Mouse (Mus musculus) midbrain, embryonic 14.5 days (tissue): ENCODE measurements at regions not wholly inside any gene's neighbourhood (a gene's known extent, or its start where the extent isn't known, plus 50 kb on each side); places are given as distances from the start of the nearest gene placed in this dataset.

Experiments used
- ATAC-seq: fragments of 200-750 bp; cut with Nextera tagmentation; 2 replicates; pipeline ENCODE4 v1.8.0; 2017; ENCODE audit warnings: moderate number of reproducible peaks, moderate library complexity; ENCODE audit not compliant: low FRiP score, low TSS enrichment
- DNase-seq: peaks from one replicate; pipeline ENCODE4 v3.0.0-alpha.2; 2015
- H3K27ac ChIP-seq: fragments of 300-500 bp; sonication (generic); replicated peaks from 2 replicates; pipeline ENCODE4 v1.5.1; 2014; ENCODE audit warnings: mild to moderate bottlenecking, low read depth, low read length, moderate library complexity
- H3K27me3 ChIP-seq: fragments of 300-500 bp; sonication (generic); 2 replicates; pipeline ENCODE4 v1.6.1; 2014; ENCODE audit warnings: low read length, control low read depth, mixed read lengths; ENCODE audit not compliant: control insufficient read depth, insufficient read depth
- H3K36me3 ChIP-seq: fragments of 300-500 bp; sonication (generic); 2 replicates; pipeline ENCODE4 v1.6.1; 2014; ENCODE audit warnings: low read length, control low read depth; ENCODE audit not compliant: control insufficient read depth, insufficient read depth
- H3K4me1 ChIP-seq: fragments of 300-500 bp; sonication (generic); 2 replicates; pipeline ENCODE4 v1.6.1; 2014; ENCODE audit warnings: mild to moderate bottlenecking, antibody characterized with exemption, low read length, control low read depth; ENCODE audit not compliant: control insufficient read depth, insufficient read depth
- H3K4me2 ChIP-seq: fragments of 300-500 bp; sonication (generic); 2 replicates; pipeline ENCODE4 v1.6.1; 2014; ENCODE audit warnings: mild to moderate bottlenecking, low read length, moderate library complexity
- H3K4me3 ChIP-seq: fragments of 300-500 bp; sonication (generic); replicated peaks from 2 replicates; pipeline ENCODE4 v1.5.1; 2014; ENCODE audit warnings: low read depth, low read length
- H3K9ac ChIP-seq: fragments of 300-500 bp; sonication (generic); replicated peaks from 2 replicates; pipeline ENCODE4 v1.6.1; 2014; ENCODE audit warnings: mild to moderate bottlenecking, low read length, moderate library complexity
- H3K9me3 ChIP-seq: fragments of 300-500 bp; sonication (generic); 2 replicates; pipeline ENCODE4 v1.6.1; 2016; ENCODE audit warnings: low read length, control low read depth, mixed read lengths; ENCODE audit not compliant: control insufficient read depth
- WGBS: fragments of 180-500 bp; shearing (Covaris S2); extraction: QIAGEN DNeasy Blood & Tissue Kit; methylation state at CpG from one replicate; pipeline ENCODE4 v1.1.7; 2014; 5-methylcytosine and 5-hydroxymethylcytosine counted together

DNA sequence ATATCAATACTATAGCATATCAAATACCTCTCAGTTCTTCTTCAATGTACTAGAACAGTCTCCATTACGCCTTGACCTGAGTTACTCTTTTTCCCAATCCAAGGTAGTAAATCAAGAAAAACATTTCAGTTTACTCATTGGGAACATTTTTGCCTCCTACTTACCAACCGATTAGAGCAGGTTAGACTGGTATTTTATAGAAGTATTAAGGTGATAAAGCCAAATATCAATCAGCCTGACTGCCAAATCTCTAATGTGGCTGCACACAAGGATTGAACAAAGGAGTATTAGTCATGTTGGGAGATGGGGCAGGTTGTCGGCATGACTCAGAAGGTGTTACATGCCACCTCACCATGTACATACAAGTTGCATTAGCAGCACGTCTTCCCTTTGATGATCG, 2942.3 kb upstream of the Gm7489 start:
- 91% methylated on average over 5 of the region's 5 CpGs for WGBS
- no peaks in the 10 kb centered on the region for H3K27me3 ChIP-seq

DNA sequence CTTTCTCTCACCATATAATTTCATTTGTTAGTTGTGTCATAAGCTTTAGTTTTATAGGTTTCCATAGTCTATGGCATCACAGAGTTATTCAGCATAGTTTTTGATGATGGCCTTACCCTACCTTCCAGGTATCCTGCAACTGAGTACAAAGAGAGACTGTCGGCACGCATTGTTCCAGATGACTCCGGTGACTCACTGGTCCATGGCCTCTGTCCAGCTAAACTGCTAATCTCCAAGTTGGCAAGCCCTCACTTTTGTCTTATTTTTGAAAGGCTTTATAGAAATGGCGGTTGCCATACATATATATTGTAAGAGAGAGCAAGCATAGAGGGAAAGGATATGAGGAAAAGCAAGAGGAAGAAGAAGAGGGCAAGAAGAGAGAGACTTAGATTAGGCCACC, 2939.7 kb upstream of the Gm7489 start:
- DNase-seq (no peak), ATAC-seq (no peak)
- 91% methylated on average over 4 of the region's 4 CpGs for WGBS
- no peak overlapping the region for H3K4me3 ChIP-seq
- H3K9ac ChIP-seq, result no peak overlapping the region
- no peak overlapping the region for H3K4me2 ChIP-seq
- no peak overlapping the region for H3K27ac ChIP-seq
- H3K36me3 ChIP-seq, result no peaks in the 10 kb centered on the region
- no peaks in the 10 kb centered on the region for H3K4me1 ChIP-seq
- H3K27me3 ChIP-seq, result no peaks in the 10 kb centered on the region
- H3K9me3 ChIP-seq, result no peaks in the 10 kb centered on the region

More for the DNA sequence above, 2942.3 kb upstream of the Gm7489 start:
- DNase-seq (no peak), ATAC-seq (no peak)
- Histone ChIP-seq H3K4me1 (no peaks in the 10 kb centered on the region), H3K27ac (no peak overlapping the region), H3K9me3 (no peaks in the 10 kb centered on the region), H3K9ac (no peak overlapping the region), H3K4me3 (no peak overlapping the region), H3K4me2 (no peak overlapping the region), H3K36me3 (no peaks in the 10 kb centered on the region)

DNA sequence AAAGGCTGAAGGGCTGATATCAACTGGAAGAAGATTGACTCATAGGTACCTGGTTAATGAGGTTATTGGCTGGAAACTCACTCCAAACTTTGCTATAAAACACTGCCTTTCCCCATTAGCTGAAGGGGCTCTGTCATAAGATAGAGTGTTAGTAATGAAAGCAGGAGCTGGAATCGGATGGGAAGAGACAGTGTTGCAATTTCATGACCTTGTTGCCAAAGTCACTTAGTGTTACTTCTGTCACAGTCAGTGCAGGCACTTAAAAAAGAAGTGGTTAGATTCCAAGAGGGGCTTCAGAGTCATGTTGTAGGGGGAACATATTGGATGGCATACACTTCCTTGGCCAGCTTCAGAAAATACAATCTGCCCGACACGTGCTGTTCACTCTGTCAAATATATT, 2925.6 kb upstream of the Gm7489 start:
- ATAC-seq (no peak), DNase-seq (no peak)
- Histone ChIP-seq H3K9me3 (no peaks in the 10 kb centered on the region), H3K9ac (no peak overlapping the region), H3K27me3 (no peaks in the 10 kb centered on the region), H3K4me1 (no peaks in the 10 kb centered on the region), H3K4me3 (no peak overlapping the region), H3K4me2 (no peak overlapping the region), H3K36me3 (no peaks in the 10 kb centered on the region), H3K27ac (no peak overlapping the region)
- WGBS, result 90% methylated on average over 3 of the region's 3 CpGs

GRCm38 (mm10) chr15:50963606-50964005, 2921.1 kb upstream of the Gm7489 start:
- no peak overlapping the region for H3K27ac ChIP-seq
- H3K36me3 ChIP-seq, result no peaks in the 10 kb centered on the region
- H3K4me1 ChIP-seq, result no peaks in the 10 kb centered on the region
- no peak overlapping the region for H3K9ac ChIP-seq
- H3K9me3 ChIP-seq, result no peaks in the 10 kb centered on the region
- H3K4me2 ChIP-seq, result no peak overlapping the region
- DNase-seq (peak; percentile 4), ATAC-seq (no peak)
- no peaks in the 10 kb centered on the region for H3K27me3 ChIP-seq
- no peak overlapping the region for H3K4me3 ChIP-seq
- 71% methylated on average over 5 of the region's 5 CpGs for WGBS

- Histone ChIP-seq H3K9ac (no peak overlapping the region), H3K27ac (no peak overlapping the region), H3K9me3 (no peaks in the 10 kb centered on the region), H3K4me2 (no peak overlapping the region), H3K4me1 (no peaks in the 10 kb centered on the region), H3K4me3 (no peak overlapping the region), H3K27me3 (no peaks in the 10 kb centered on the region), H3K36me3 (no peaks in the 10 kb centered on the region)
- DNase-seq (no peak), ATAC-seq (no peak)
- 92% methylated on average over 2 of the region's 2 CpGs for WGBS
Observed at GRCm38 (mm10) chr15:50964236-50964635, 2920.5 kb upstream of the Gm7489 start.

GRCm38 (mm10) chr15:50967176-50967575, 2917.5 kb upstream of the Gm7489 start:
- no peak for ATAC-seq
- Histone ChIP-seq H3K4me1 (no peaks in the 10 kb centered on the region), H3K27ac (no peak overlapping the region), H3K4me2 (no peak overlapping the region), H3K4me3 (no peak overlapping the region), H3K27me3 (no peaks in the 10 kb centered on the region), H3K9ac (no peak overlapping the region), H3K9me3 (no peaks in the 10 kb centered on the region), H3K36me3 (no peaks in the 10 kb centered on the region)
- DNase-seq, result no peak
- 54% methylated on average over 2 of the region's 2 CpGs for WGBS

DNA sequence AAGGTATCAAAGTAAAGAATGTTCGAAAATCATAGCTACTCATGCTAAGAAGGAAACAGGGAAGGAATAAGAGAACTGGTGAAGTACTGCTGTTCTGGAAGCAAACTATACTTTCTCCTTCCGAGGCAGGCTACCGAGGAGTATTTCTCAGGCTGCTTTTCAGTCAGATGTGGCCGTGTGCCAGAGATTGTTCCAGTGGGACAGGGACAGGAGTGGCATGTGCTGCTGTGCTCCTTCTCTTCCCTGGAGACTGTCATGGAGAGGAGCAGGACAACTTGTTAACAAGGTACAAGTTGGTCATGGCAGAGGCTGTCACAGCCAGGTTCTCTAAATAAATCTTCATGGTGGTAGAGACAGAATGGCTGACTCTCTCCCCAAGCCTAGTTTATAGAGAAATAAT, 2914.1 kb upstream of the Gm7489 start:
- 81% methylated on average over 4 of the region's 4 CpGs for WGBS
- no peak overlapping the region for H3K9ac ChIP-seq
- ATAC-seq, result no peak
- H3K4me2 ChIP-seq, result no peak overlapping the region
- peak; percentile 23 for DNase-seq
- H3K4me1 ChIP-seq, result no peaks in the 10 kb centered on the region
- H3K36me3 ChIP-seq, result no peaks in the 10 kb centered on the region
- H3K4me3 ChIP-seq, result no peak overlapping the region
- H3K27me3 ChIP-seq, result no peaks in the 10 kb centered on the region
- no peak overlapping the region for H3K27ac ChIP-seq
- H3K9me3 ChIP-seq, result no peaks in the 10 kb centered on the region

DNA sequence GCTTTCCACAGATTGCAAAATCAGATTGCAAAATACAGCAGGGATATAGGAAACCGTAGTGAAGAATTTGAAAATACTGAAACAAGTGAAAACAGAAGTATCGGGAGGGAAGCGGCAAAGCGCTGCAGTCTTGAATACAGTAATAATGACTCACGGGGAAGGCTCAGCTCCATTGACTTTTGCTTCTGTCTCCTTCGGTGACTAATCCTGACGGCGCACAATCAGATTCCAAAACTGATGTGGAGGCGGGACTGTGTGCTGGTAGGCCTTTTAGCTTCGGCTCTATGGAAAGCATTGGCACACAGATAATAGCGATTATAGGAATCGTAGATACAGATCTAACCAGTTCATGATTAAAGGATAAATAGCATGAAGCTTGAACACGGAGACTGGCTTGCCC, 2912.1 kb upstream of the Gm7489 start:
- no peak overlapping the region for H3K4me2 ChIP-seq
- no peaks in the 10 kb centered on the region for H3K9me3 ChIP-seq
- DNase-seq (no peak), ATAC-seq (no peak)
- no peaks in the 10 kb centered on the region for H3K27me3 ChIP-seq
- no peaks in the 10 kb centered on the region for H3K36me3 ChIP-seq
- H3K4me1 ChIP-seq, result no peaks in the 10 kb centered on the region
- 88% methylated on average over 13 of the region's 13 CpGs for WGBS
- H3K27ac ChIP-seq, result no peak overlapping the region
- no peak overlapping the region for H3K9ac ChIP-seq
- H3K4me3 ChIP-seq, result no peak overlapping the region

GRCm38 (mm10) chr15:50974002-50974754, 2910.5 kb upstream of the Gm7489 start:
- Histone ChIP-seq H3K4me1 (no peaks in the 10 kb centered on the region), H3K27me3 (no peaks in the 10 kb centered on the region), H3K9ac (no peak overlapping the region), H3K9me3 (no peaks in the 10 kb centered on the region), H3K4me2 (no peak overlapping the region), H3K27ac (no peak overlapping the region), H3K36me3 (no peaks in the 10 kb centered on the region), H3K4me3 (no peak overlapping the region)
- WGBS, result 88% methylated on average over 9 of the region's 9 CpGs
- DNase-seq (no peak), ATAC-seq (no peak)
